Mouse (Mus musculus): ENCODE data around the gene Gm49378.

The Gm49378 gene

GRCm38 (mm10) chr14:55590748-55591330 lies 46.9 kb downstream of the Gm49378 start, which contains the start of gene Psme2:
Gene Psme2 (minus strand): TSS chr14:55591113.
- in situ Hi-C loops (cut with MboI, MseI), result no loop called here

DNA sequence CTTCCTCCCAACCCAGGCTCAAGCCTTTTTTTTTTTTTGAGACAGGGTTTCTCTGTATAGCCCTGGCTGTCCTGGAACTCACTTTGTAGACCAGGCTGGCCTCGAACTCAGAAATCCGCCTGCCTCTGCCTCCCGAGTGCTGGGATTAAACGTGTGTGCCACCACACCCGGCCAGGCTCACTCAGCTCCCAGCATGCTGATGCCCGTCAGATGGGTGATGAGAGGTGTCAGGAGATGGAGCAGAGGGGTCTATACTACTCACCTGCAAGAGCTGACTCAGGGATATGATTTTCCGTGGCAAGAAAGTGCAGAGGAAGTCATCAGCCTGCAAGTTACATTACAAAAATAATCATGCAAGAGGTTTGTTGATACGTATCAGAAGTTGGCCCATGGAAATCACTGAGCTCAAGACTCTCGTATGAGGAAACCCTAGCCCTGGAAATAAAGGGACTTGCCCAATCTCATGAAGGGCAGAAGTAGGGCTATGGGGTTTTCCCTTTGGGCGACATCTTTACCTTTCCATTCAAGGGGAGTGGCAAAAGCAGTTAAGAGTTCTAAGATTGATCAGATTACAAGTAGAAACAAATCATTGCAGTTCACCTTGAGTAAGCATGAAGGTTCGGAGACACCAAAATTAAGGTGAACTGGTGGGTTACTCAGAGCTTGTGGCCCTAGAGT lies 47.8 kb downstream of the Gm49378 start:
- in situ Hi-C loops (cut with MboI, MseI), result no loop called here

DNA sequence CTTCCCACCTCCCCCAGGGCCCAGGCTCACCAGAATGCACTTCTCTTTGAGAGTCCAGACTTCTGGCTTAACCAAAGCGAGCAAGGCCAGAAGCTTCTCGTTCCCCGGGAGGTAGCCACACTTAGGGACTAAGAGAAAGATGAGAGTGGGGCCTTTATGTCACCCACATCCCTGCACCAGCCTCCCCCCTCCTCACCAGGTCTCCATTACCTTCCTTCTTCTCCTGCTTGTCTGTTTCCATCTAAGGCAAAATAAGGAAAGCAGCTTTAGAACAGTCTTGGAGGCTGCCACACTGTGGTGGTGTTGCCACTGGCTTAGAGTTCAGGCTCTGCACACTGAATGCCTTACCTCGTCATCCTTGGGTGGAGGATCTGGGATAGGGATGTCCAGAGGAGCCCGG lies 48.4 kb downstream of the Gm49378 start:
- in situ Hi-C loops (cut with MboI, MseI), result no loop called here

- in situ Hi-C loops (cut with MboI, MseI), result no loop called here
These were observed 51.5 kb downstream of the Gm49378 start for GRCm38 (mm10) chr14:55586149-55586548.

DNA sequence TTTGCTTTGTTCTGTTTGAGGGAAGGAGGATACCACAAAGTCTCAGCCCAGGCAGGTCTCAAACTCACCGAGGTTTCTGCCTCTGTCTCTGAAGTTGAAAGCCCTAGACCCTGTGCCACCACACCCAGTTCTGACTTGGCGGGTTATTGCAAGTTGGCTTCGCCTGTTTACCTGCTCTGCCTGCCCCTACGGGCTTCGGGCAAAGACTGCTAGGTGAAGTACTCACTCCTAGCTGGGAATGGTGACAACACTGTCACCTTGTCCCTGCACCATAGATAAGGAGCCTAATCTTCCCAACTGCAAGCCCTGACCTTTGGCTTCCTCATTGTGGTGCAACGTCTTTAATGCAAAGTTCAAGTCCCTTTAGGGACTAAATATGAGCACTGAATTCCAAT lies 52.1 kb downstream of the Gm49378 start:
- in situ Hi-C loops (cut with MboI, MseI), result no loop called here

- in situ Hi-C loops (cut with MboI, MseI), result no loop called here
These were observed 52.8 kb downstream of the Gm49378 start, which contains the start of gene Emc9 for GRCm38 (mm10) chr14:55584702-55585565. Gene Emc9 (minus strand): TSS chr14:55585302.

DNA sequence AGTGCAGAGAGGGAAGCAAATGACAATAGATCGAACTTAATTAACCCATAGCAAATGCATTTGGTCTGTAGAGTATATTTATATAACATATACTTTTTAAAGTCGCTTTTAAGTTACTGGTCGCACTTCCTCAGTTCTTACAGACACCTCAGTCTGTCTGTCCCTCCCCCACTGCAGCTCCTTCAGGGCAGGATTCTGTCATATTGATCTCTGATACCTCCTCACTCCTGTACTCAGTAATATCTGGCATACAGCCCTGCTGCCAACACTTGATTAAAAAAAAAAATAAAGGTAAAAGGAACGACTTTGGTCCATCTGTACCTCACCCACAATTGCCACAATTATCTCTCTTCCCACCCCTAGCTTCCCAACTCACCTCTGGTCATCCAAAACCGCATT lies 53.4 kb downstream of the Gm49378 start:
- in situ Hi-C loops (cut with MboI, MseI), result no loop called here

GRCm38 (mm10) chr14:55581981-55582681 lies 55.6 kb downstream of the Gm49378 start:
- in situ Hi-C loops (cut with MboI, MseI), result no loop called here

- in situ Hi-C loops (cut with MboI, MseI), result no loop called here
These were observed 57.0 kb downstream of the Gm49378 start for GRCm38 (mm10) chr14:55580731-55581130.

- in situ Hi-C loops (cut with MboI, MseI), result no loop called here
These were observed 57.9 kb downstream of the Gm49378 start for GRCm38 (mm10) chr14:55579511-55580496.

Data from T-helper 1 cell (primary cell).